Mouse (Mus musculus): Measurements from ENCODE around the gene Olfr111.
"Not testable (repeated sequence)": the region's sequence is repeated elsewhere in the genome, so short reads cannot be mapped to it uniquely, and the experiment has no call there.

Gene Olfr111

GRCm38 (mm10) chr17:37507730-37508129 lies at the start of gene Olfr111:
Olfr111 (plus strand) TSS chr17:37508030.
- DNase-seq (ENCODE audit: low read depth, low spot score): no peak

- no peak for DNase-seq (ENCODE audit: low read depth, low spot score)
Measured at GRCm38 (mm10) chr17:37458616-37459015, 49.2 kb upstream of the Olfr111 start, which contains the start of gene Olfr109. Olfr109 (plus strand) TSS chr17:37458916.

GRCm38 (mm10) chr17:37483452-37483851 lies 24.4 kb upstream of the Olfr111 start, which contains the start of gene H2-M2:
H2-M2 (minus strand) TSS chr17:37483552.
- no peak for DNase-seq (ENCODE audit: low read depth, low spot score)

- no peak for DNase-seq (ENCODE audit: low read depth, low spot score)
Measured at GRCm38 (mm10) chr17:37491930-37492518, 15.8 kb upstream of the Olfr111 start, which contains the start of gene Olfr110. Olfr110 (plus strand) TSS chr17:37492468.

GRCm38 (mm10) chr17:37524612-37525011 lies 16.8 kb downstream of the Olfr111 start:
- DNase-seq (ENCODE audit: low read depth, low spot score): not testable (repeated sequence)

- DNase-seq (ENCODE audit: low read depth, low spot score): not testable (repeated sequence)
Measured at GRCm38 (mm10) chr17:37525427-37525826, 17.6 kb downstream of the Olfr111 start.

GRCm38 (mm10) chr17:37535173-37535572 lies 27.3 kb downstream of the Olfr111 start:
- DNase-seq (ENCODE audit: low read depth, low spot score): no peak

- DNase-seq (ENCODE audit: low read depth, low spot score): not testable (repeated sequence)
Measured at GRCm38 (mm10) chr17:37538416-37538815, 30.6 kb downstream of the Olfr111 start.

- DNase-seq (ENCODE audit: low read depth, low spot score): no peak
Measured at GRCm38 (mm10) chr17:37541454-37542119, 33.8 kb downstream of the Olfr111 start.

- no peak for DNase-seq (ENCODE audit: low read depth, low spot score)
Measured at GRCm38 (mm10) chr17:37543800-37544435, 36.1 kb downstream of the Olfr111 start.

- DNase-seq (ENCODE audit: low read depth, low spot score): no peak
Measured at GRCm38 (mm10) chr17:37558913-37559615, 51.2 kb downstream of the Olfr111 start.

- no peak for DNase-seq (ENCODE audit: low read depth, low spot score)
Measured at GRCm38 (mm10) chr17:37569351-37569750, 61.5 kb downstream of the Olfr111 start, which contains the start of gene Olfr112. Olfr112 (minus strand) TSS chr17:37569451.

GRCm38 (mm10) chr17:37577563-37577962 lies 69.7 kb downstream of the Olfr111 start, which contains the start of gene Olfr113:
Olfr113 (minus strand) TSS chr17:37577663.
- no peak for DNase-seq (ENCODE audit: low read depth, low spot score)

Data from CD4-positive helper T cell, adult 2 months (primary cell).